ENCODE assay signal across 9 mouse cellular contexts in genomic region chr14:25370306-25371020, GRCm38 (mm10).
DNase-seq lines count a peak whose midpoint lies in the region; ATAC-seq and TF ChIP-seq lines count a peak whose summit lies in the region.
"Had no signal": no experiment of that assay in that cellular context is flagged by ENCODE, and none has a peak within 500 bp of the region (broad histone marks: within the 10 kb centered on the region; RNA-seq: fewer than 3 reads in every experiment).

No protein-coding gene starts in this region.

- H3K9me3 ChIP-seq in heart, embryonic 10.5 days, result no peaks in the 10 kb centered on the region
- H3K9me3 ChIP-seq in embryonic facial prominence, embryonic 13.5 days, result 0 out of 2 replicates have a peak, but pooled peaks cover 3% of the 10 kb centered on the region
- no peaks in the 10 kb centered on the region for H3K9me3 ChIP-seq in hindbrain, postnatal 0 days (ENCODE audit: low read length)

- no peak for ATAC-seq in embryonic facial prominence, embryonic 13.5 days (ENCODE audit: insufficient number of reproducible peaks, insufficient read depth, low FRiP score, low TSS enrichment, low read depth)
- 0 out of 2 replicates have a peak, but pooled peaks have one; percentile 31 for ATAC-seq in hindbrain, postnatal 0 days
- ATAC-seq in CD4-positive, CD25-positive, alpha-beta regulatory T cell, adult 4 months, result no peak

- H3K9ac ChIP-seq in embryonic facial prominence, embryonic 13.5 days, result 0 out of 2 replicates have a peak overlapping the region, but pooled peaks have one; percentile 21
- no peak overlapping the region; the same call in 1 of the 2 replicates for H3K9ac ChIP-seq in hindbrain, postnatal 0 days (replicated peaks; ENCODE audit: low read length)

- H3K27ac ChIP-seq in heart, embryonic 10.5 days, result peak overlapping the region; percentile 82
- H3K27ac ChIP-seq in embryonic facial prominence, embryonic 13.5 days, result peak overlapping the region; percentile 16; the same call in 1 of the 2 replicates
- peak overlapping the region; percentile 69 for H3K27ac ChIP-seq in hindbrain, postnatal 0 days

- no peak for DNase-seq in heart, embryonic 10.5 days (ENCODE audit: low spot score)
- DNase-seq in heart, postnatal 10 days, result no peak
- peak; percentile 25 for DNase-seq in adipocyte (ENCODE audit: low spot score)
- peak; percentile 75 for DNase-seq in hindbrain, postnatal 0 days (ENCODE audit: low spot score)
- no peak for DNase-seq in thymus, postnatal 4 days
- no peak for DNase-seq in natural killer cell, adult 2 months (ENCODE audit: low spot score in 2 of 2)
- DNase-seq: kidney, adult 11 months had no signal

- peaks cover 10% of the 10 kb centered on the region; the same call in 1 of the 2 replicates for H3K36me3 ChIP-seq in heart, embryonic 10.5 days
- no peaks in the 10 kb centered on the region for H3K36me3 ChIP-seq in embryonic facial prominence, embryonic 13.5 days
- H3K36me3 ChIP-seq in hindbrain, postnatal 0 days (ENCODE audit: insufficient read depth, low read length), result no peaks in the 10 kb centered on the region

- 80% methylated on average over 6 of the region's 6 CpGs for WGBS in heart, embryonic 10.5 days
- 77% methylated on average over 6 of the region's 6 CpGs for WGBS in embryonic facial prominence, embryonic 13.5 days
- 62% methylated on average over 6 of the region's 6 CpGs for WGBS in hindbrain, postnatal 0 days

- TF ChIP-seq CTCF in hindbrain, postnatal 0 days (IDR thresholded peaks at IDR 0.05; ENCODE audit: low read depth), result no peak

- intact Hi-C loops in heart, postnatal 10 days (cut with DNase I), result loop anchor here (10.0 kb wide), 1 partner anchor 866 kb away; no protein-coding TSS in a partner anchor

- H3K4me1 ChIP-seq in heart, embryonic 10.5 days, result peaks cover 49% of the 10 kb centered on the region
- peaks cover 35% of the 10 kb centered on the region for H3K4me1 ChIP-seq in embryonic facial prominence, embryonic 13.5 days
- H3K4me1 ChIP-seq in hindbrain, postnatal 0 days (ENCODE audit: insufficient read depth, low read length), result peaks cover 12% of the 10 kb centered on the region; the same call in 1 of the 2 replicates

- no peak overlapping the region for H3K4me3 ChIP-seq in heart, embryonic 10.5 days
- H3K4me3 ChIP-seq in embryonic facial prominence, embryonic 13.5 days, result no peak overlapping the region
- no peak overlapping the region for H3K4me3 ChIP-seq in hindbrain, postnatal 0 days (ENCODE audit: low read length)

- no peaks in the 10 kb centered on the region for H3K27me3 ChIP-seq in heart, embryonic 10.5 days (ENCODE audit: insufficient read depth, poor library complexity, severe bottlenecking)
- H3K27me3 ChIP-seq in embryonic facial prominence, embryonic 13.5 days, result no peaks in the 10 kb centered on the region
- H3K27me3 ChIP-seq in hindbrain, postnatal 0 days (ENCODE audit: insufficient read depth, low read length), result no peaks in the 10 kb centered on the region

- H3K4me2 ChIP-seq in embryonic facial prominence, embryonic 13.5 days, result no peak overlapping the region
- H3K4me2 ChIP-seq in hindbrain, postnatal 0 days (ENCODE audit: low read depth, low read length), result no peak overlapping the region

Comparison
In these comparisons a context has a peak if more than half of its experiments do, and no peak if none do; other contexts are left out.
1. DNase-seq: peak in adipocyte (single experiment) and hindbrain, postnatal 0 days (single experiment); none in heart, embryonic 10.5 days (single experiment), heart, postnatal 10 days (0 of 2), thymus, postnatal 4 days (single experiment) and natural killer cell, adult 2 months (0 of 2).
2. H3K27ac ChIP-seq: peak in every context shown above with its lines; median percentile 82 in heart, embryonic 10.5 days; 69 in hindbrain, postnatal 0 days; 16 in embryonic facial prominence, embryonic 13.5 days.